Mouse (Mus musculus) C2C12 (cell line): ENCODE results near the gene Vmn2r4. TPM values are rescaled to one million over a fixed set of nuclear protein-coding genes. Genes with fewer than 3 reads are reported as not detected.
"Not testable (repeated sequence)": the region's sequence is repeated elsewhere in the genome, so short reads cannot be mapped to it uniquely, and the experiment has no call there.

Experiments
- H3K27me3 ChIP-seq: one replicate; pipeline ENCODE4 v1.6.1; 2011; ENCODE audit not compliant: control insufficient read depth, insufficient read depth, insufficient read length
- H3K36me3 ChIP-seq: one replicate; pipeline ENCODE4 v1.6.1; 2011; ENCODE audit not compliant: control insufficient read depth, insufficient read depth
- H3K4me3 ChIP-seq: one replicate; pipeline ENCODE4 v1.5.1; 2011; ENCODE audit warnings: mild to moderate bottlenecking, control low read depth; ENCODE audit not compliant: poor library complexity, insufficient read depth, severe bottlenecking
- H3K79me2 ChIP-seq: one replicate; pipeline ENCODE4 v1.6.1; 2011; ENCODE audit not compliant: control insufficient read depth, insufficient read depth
- H3K79me3 ChIP-seq: one replicate; pipeline ENCODE4 v1.6.1; 2011; ENCODE audit warnings: low read depth, control low read depth
- H3ac ChIP-seq: one replicate; pipeline ENCODE3; 2011; ENCODE audit warnings: low read depth; ENCODE audit not compliant: control insufficient read depth, insufficient read length
- CEBPB ChIP-seq: IDR thresholded peaks from one replicate; pipeline ENCODE4 v1.6.1; 2011; ENCODE audit warnings: low read depth, mild to moderate bottlenecking, control low read depth, moderate library complexity
- CTCF ChIP-seq: IDR thresholded peaks from one replicate; pipeline ENCODE4 v1.5.1; 2011; ENCODE audit not compliant: control insufficient read depth, insufficient read depth, insufficient read length
- FOSL1 ChIP-seq: IDR thresholded peaks from one replicate; pipeline ENCODE4 v1.8.0; 2011; ENCODE audit warnings: mild to moderate bottlenecking, low read length; ENCODE audit not compliant: poor library complexity, insufficient read depth, severe bottlenecking
- MAX ChIP-seq: IDR thresholded peaks from one replicate; pipeline ENCODE4 v1.6.1; 2011; ENCODE audit warnings: mild to moderate bottlenecking, control low read depth
- MYOD1 ChIP-seq: IDR thresholded peaks from one replicate; pipeline ENCODE4 v1.6.1; 2011; ENCODE audit warnings: low read depth; ENCODE audit not compliant: control insufficient read depth, insufficient read length
- MYOG ChIP-seq: IDR thresholded peaks from one replicate; pipeline ENCODE4 v1.6.1; 2011; ENCODE audit not compliant: control insufficient read depth, insufficient read length; ENCODE audit errors: extremely low read depth
- USF1 ChIP-seq: IDR thresholded peaks from one replicate; pipeline ENCODE4 v1.6.1; 2011; ENCODE audit warnings: low read depth, mild to moderate bottlenecking, control low read depth, moderate library complexity
- long read RNA-seq, 2 experiments: library from polyadenylated mRNA; unstranded; transcript quantifications; one replicate each; pipeline ENCODE4 v2.0.0; 2019 to 2020
- polyA plus RNA-seq: library from polyadenylated mRNA; unstranded; fragments of >200 nt; fragmentation: generic; extraction: Trizol; gene quantifications from one replicate; pipeline ENCODE4 v1.2.1, GENCODE M21; 2012; ENCODE audit warnings: missing spikeins

Vmn2r4 gene
- polyA plus RNA-seq: not detected
- long read RNA-seq, experiment 1: 0 reads
- long read RNA-seq, experiment 2: 0 reads

GRCm38 (mm10) chr3:64415268-64415667, at the start of gene Vmn2r4:
Gene Vmn2r4 (minus strand): TSS chr3:64415368.
- H3K27me3 ChIP-seq, H3K79me2 ChIP-seq, H3ac ChIP-seq, H3K36me3 ChIP-seq, H3K79me3 ChIP-seq, H3K4me3 ChIP-seq: not testable (repeated sequence)

DNA sequence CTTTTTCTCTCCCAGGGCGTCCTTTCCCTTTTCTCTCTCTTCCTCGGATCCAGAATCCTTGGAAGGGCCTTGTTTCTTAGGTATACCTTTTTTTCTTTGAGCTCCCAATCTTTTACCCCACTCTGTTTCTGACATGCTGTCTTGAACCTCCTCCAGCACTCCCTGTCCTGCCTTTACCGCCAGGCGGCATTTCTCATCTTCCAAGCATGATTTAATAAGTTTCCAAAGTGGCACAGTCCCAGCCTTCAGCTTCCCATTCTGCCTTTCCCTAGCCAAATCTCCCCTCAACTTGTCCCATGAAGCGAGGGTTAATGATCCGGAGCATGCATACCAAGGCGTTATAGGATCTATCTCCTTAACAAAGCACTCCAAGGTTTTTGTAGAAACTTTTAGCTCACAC, 19.1 kb upstream of the Vmn2r4 start:
- H3K79me3 ChIP-seq: not testable (repeated sequence)

GRCm38 (mm10) chr3:64428117-64428798, 13.1 kb upstream of the Vmn2r4 start:
- not testable (repeated sequence) for H3K79me3 ChIP-seq, H3K27me3 ChIP-seq, H3K36me3 ChIP-seq, H3K79me2 ChIP-seq, H3ac ChIP-seq, H3K4me3 ChIP-seq

More for the DNA sequence above, 19.1 kb upstream of the Vmn2r4 start:
- not testable (repeated sequence) for H3K27me3 ChIP-seq, H3K4me3 ChIP-seq, H3K79me2 ChIP-seq, H3ac ChIP-seq, H3K36me3 ChIP-seq

DNA sequence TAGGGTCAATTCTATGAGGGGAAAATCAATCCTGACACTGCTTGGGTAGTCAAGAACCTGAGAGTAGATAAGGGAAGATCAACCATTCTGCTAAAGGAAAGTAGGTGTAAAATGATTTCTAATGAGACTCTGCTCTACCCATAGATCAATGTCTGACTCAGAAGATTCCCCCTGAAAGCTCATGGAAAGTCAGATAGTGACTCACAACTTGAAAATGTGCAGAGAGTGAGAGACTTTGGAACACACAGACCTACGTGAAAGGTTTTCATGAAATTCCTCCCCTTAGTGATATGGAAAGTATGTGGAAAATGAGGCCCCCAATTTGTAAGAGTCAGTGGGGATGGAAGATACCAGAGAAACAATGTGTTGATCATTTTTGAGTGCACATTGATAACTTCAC, 7.0 kb upstream of the Vmn2r4 start:
- not testable (repeated sequence) for H3K36me3 ChIP-seq, H3K27me3 ChIP-seq, H3K79me2 ChIP-seq, H3K79me3 ChIP-seq, H3K4me3 ChIP-seq, H3ac ChIP-seq

GRCm38 (mm10) chr3:64417477-64417876, 2.3 kb upstream of the Vmn2r4 start:
- not testable (repeated sequence) for H3K36me3 ChIP-seq, H3K27me3 ChIP-seq, H3K4me3 ChIP-seq, H3K79me2 ChIP-seq, H3ac ChIP-seq, H3K79me3 ChIP-seq

DNA sequence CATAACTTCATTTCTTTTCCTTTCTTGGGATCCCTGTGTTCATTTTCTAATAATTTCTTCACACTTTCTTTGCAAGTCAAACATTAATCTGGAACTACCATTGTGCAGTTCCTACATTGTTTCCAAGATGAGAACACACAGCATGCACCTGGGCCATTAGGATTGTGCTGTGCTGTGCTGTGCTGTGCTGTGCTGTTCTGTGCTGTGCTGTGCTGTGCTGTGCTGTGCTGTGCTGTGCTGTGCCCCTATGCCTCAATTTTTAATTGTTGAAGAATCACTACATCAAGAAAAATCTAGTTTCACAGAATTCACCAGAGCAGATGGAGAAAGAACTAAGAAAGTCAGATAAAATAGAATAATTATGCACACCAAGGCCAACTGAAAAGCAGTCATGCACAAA, 915 bp downstream of the Vmn2r4 start:
- H3K36me3 ChIP-seq: not testable (repeated sequence)

GRCm38 (mm10) chr3:64359286-64360035, 55.7 kb downstream of the Vmn2r4 start:
- no peaks in the 10 kb centered on the region for H3K79me3 ChIP-seq
- TF ChIP-seq FOSL1 (no peak), MYOD1 (no peak), CTCF (no peak), USF1 (no peak), MAX (no peak), CEBPB (no peak), MYOG (no peak)
- no peak overlapping the region for H3ac ChIP-seq
- H3K79me2 ChIP-seq: no peaks in the 10 kb centered on the region
- no peak overlapping the region for H3K4me3 ChIP-seq
- H3K36me3 ChIP-seq: no peaks in the 10 kb centered on the region
- no peaks in the 10 kb centered on the region for H3K27me3 ChIP-seq

More for the DNA sequence above, 915 bp downstream of the Vmn2r4 start:
- not testable (repeated sequence) for H3K27me3 ChIP-seq, H3K79me2 ChIP-seq, H3ac ChIP-seq, H3K4me3 ChIP-seq, H3K79me3 ChIP-seq

Other genes starting within 250 kb of the Vmn2r4 start
- not detected for gene Vmn2r3, start 125.7 kb downstream of the Vmn2r4 start, polyA plus RNA-seq
- not detected for gene Vmn2r5, start 94.5 kb upstream of the Vmn2r4 start, polyA plus RNA-seq
- gene Vmn2r6, start 150.5 kb upstream of the Vmn2r4 start, polyA plus RNA-seq: not detected